Mouse (Mus musculus): ENCODE data around the gene T2. TPM values are rescaled to one million over a fixed set of nuclear protein-coding genes. Genes with fewer than 3 reads are reported as not detected.

Gene T2
- polyA plus RNA-seq, 1 experiment, result 0.05 TPM

- Histone ChIP-seq H3K79me2 (ENCODE audit: control insufficient read depth, insufficient read depth) (no peaks in the 10 kb centered on the region), H3K36me3 (ENCODE audit: control insufficient read depth, insufficient read depth) (no peaks in the 10 kb centered on the region), H3K4me3 (ENCODE audit: insufficient read depth, poor library complexity, severe bottlenecking) (no peak overlapping the region), H3K27me3 (ENCODE audit: control insufficient read depth, insufficient read depth, insufficient read length) (peaks cover 15% of the 10 kb centered on the region), H3ac (ENCODE audit: control insufficient read depth, insufficient read length, low read depth) (no peak overlapping the region), H3K79me3 (ENCODE audit: low read depth) (no peaks in the 10 kb centered on the region)
- TF ChIP-seq FOSL1 (IDR thresholded peaks at IDR 0.05; ENCODE audit: insufficient read depth, low read length, poor library complexity, severe bottlenecking) (no peak), MYOD1 (IDR thresholded peaks at IDR 0.05; ENCODE audit: control insufficient read depth, insufficient read length, low read depth) (no peak), CEBPB (IDR thresholded peaks at IDR 0.05; ENCODE audit: low read depth) (no peak), MYOG (IDR thresholded peaks at IDR 0.05; ENCODE audit: control insufficient read depth, extremely low read depth, insufficient read length) (no peak), USF1 (IDR thresholded peaks at IDR 0.05; ENCODE audit: low read depth) (no peak), CTCF (IDR thresholded peaks at IDR 0.05; ENCODE audit: control insufficient read depth, insufficient read depth, insufficient read length) (no peak), MAX (IDR thresholded peaks at IDR 0.05) (no peak)
Observed at GRCm38 (mm10) chr17:8456856-8457460, 101.2 kb downstream of the T2 start.

DNA sequence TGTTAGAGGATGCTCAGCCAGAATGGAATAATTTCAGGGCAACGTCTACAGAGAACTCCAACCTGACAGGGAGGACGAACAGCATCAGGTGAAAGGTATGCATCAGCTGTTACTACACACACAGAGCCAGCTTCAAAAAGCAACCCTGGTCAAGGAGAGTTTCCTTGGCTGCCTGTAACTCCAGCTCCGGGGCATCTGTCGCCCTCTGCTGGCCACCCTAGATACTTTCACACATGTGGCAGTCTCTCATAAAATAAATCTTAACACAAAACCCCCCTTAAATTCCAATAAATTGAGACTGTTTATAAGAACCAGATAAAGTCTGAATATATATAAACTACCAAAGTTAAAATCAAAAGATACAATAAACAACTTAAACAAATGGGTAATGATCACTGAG lies 105.8 kb downstream of the T2 start:
- Histone ChIP-seq H3K27me3 (ENCODE audit: control insufficient read depth, insufficient read depth, insufficient read length) (peaks cover 33% of the 10 kb centered on the region), H3K79me2 (ENCODE audit: control insufficient read depth, insufficient read depth) (no peaks in the 10 kb centered on the region), H3K4me3 (ENCODE audit: insufficient read depth, poor library complexity, severe bottlenecking) (no peak overlapping the region), H3ac (ENCODE audit: control insufficient read depth, insufficient read length, low read depth) (no peak overlapping the region), H3K36me3 (ENCODE audit: control insufficient read depth, insufficient read depth) (no peaks in the 10 kb centered on the region), H3K79me3 (ENCODE audit: low read depth) (no peaks in the 10 kb centered on the region)
- TF ChIP-seq FOSL1 (IDR thresholded peaks at IDR 0.05; ENCODE audit: insufficient read depth, low read length, poor library complexity, severe bottlenecking) (no peak), USF1 (IDR thresholded peaks at IDR 0.05; ENCODE audit: low read depth) (no peak), MAX (IDR thresholded peaks at IDR 0.05) (no peak), MYOG (IDR thresholded peaks at IDR 0.05; ENCODE audit: control insufficient read depth, extremely low read depth, insufficient read length) (no peak), CTCF (IDR thresholded peaks at IDR 0.05; ENCODE audit: control insufficient read depth, insufficient read depth, insufficient read length) (no peak), MYOD1 (IDR thresholded peaks at IDR 0.05; ENCODE audit: control insufficient read depth, insufficient read length, low read depth) (no peak), CEBPB (IDR thresholded peaks at IDR 0.05; ENCODE audit: low read depth) (no peak)

GRCm38 (mm10) chr17:8463482-8464128 lies 107.8 kb downstream of the T2 start:
- H3ac ChIP-seq (ENCODE audit: control insufficient read depth, insufficient read length, low read depth), result no peak overlapping the region
- TF ChIP-seq FOSL1 (IDR thresholded peaks at IDR 0.05; ENCODE audit: insufficient read depth, low read length, poor library complexity, severe bottlenecking), result no peak
- TF ChIP-seq CTCF (IDR thresholded peaks at IDR 0.05; ENCODE audit: control insufficient read depth, insufficient read depth, insufficient read length), result peak; percentile 67
- no peak for TF ChIP-seq CEBPB (IDR thresholded peaks at IDR 0.05; ENCODE audit: low read depth)
- H3K36me3 ChIP-seq (ENCODE audit: control insufficient read depth, insufficient read depth), result no peaks in the 10 kb centered on the region
- no peaks in the 10 kb centered on the region for H3K79me2 ChIP-seq (ENCODE audit: control insufficient read depth, insufficient read depth)
- H3K79me3 ChIP-seq (ENCODE audit: low read depth), result no peaks in the 10 kb centered on the region
- H3K4me3 ChIP-seq (ENCODE audit: insufficient read depth, poor library complexity, severe bottlenecking), result no peak overlapping the region
- peaks cover 43% of the 10 kb centered on the region for H3K27me3 ChIP-seq (ENCODE audit: control insufficient read depth, insufficient read depth, insufficient read length)

DNA sequence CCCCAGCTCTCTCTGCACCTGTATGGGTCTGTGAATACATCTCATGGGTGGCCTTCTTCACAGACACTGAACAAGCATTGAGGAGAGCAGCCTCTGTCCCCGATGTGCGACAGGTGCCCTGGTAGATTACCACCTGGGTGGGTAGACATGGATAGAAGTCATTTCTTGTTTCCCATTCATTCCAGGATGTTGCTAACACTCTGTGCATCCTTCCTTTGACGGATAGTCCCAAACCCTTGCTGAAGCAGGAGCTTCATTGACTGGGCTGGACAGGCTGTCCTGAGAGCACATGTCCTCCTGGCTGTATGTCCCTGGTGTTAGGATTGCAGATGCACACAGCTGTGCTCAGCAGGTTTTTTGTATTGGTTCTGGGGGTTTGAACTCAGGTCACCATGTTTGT lies 112.0 kb downstream of the T2 start:
- H3ac ChIP-seq (ENCODE audit: control insufficient read depth, insufficient read length, low read depth), result no peak overlapping the region
- H3K36me3 ChIP-seq (ENCODE audit: control insufficient read depth, insufficient read depth), result no peaks in the 10 kb centered on the region
- H3K79me3 ChIP-seq (ENCODE audit: low read depth), result no peaks in the 10 kb centered on the region
- H3K4me3 ChIP-seq (ENCODE audit: insufficient read depth, poor library complexity, severe bottlenecking), result no peak overlapping the region
- TF ChIP-seq MYOD1 (IDR thresholded peaks at IDR 0.05; ENCODE audit: control insufficient read depth, insufficient read length, low read depth), result no peak
- no peak for TF ChIP-seq USF1 (IDR thresholded peaks at IDR 0.05; ENCODE audit: low read depth)
- no peak for TF ChIP-seq MYOG (IDR thresholded peaks at IDR 0.05; ENCODE audit: control insufficient read depth, extremely low read depth, insufficient read length)
- no peak for TF ChIP-seq CEBPB (IDR thresholded peaks at IDR 0.05; ENCODE audit: low read depth)
- no peak for TF ChIP-seq MAX (IDR thresholded peaks at IDR 0.05)
- no peak for TF ChIP-seq FOSL1 (IDR thresholded peaks at IDR 0.05; ENCODE audit: insufficient read depth, low read length, poor library complexity, severe bottlenecking)
- no peak for TF ChIP-seq CTCF (IDR thresholded peaks at IDR 0.05; ENCODE audit: control insufficient read depth, insufficient read depth, insufficient read length)
- H3K79me2 ChIP-seq (ENCODE audit: control insufficient read depth, insufficient read depth), result no peaks in the 10 kb centered on the region
- peaks cover 48% of the 10 kb centered on the region for H3K27me3 ChIP-seq (ENCODE audit: control insufficient read depth, insufficient read depth, insufficient read length)

DNA sequence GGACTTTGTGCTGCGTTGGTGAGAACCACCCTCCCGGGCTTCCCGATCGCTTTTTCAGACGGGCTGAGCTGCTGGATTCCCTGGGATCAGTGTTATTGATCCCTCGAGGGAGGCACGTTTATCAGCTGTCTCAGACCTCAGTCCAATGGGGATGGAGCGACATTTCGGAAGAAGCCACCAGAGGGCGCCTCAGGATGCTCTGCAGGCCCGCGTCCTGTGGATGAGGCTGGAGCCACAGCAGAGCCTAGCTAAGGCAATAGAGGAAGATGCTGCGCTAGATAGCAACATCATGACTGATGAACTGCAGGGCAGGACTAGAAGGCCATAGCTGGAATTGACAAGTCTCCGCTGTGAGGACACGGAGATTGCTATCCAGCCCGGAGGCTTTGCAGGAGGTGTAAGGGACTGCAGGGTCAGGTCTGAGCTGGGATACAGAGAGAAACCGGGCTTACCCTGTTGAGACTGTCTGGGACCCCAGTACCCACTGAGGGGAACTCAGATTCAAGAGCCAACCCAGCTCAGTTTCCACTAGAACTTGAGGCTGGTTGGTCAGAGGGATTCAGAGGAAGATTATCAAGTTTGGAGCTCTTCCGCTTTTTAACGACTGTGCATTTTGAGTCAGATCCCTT lies 113.0 kb downstream of the T2 start:
- Histone ChIP-seq H3ac (ENCODE audit: control insufficient read depth, insufficient read length, low read depth) (no peak overlapping the region), H3K27me3 (ENCODE audit: control insufficient read depth, insufficient read depth, insufficient read length) (peaks cover 47% of the 10 kb centered on the region), H3K36me3 (ENCODE audit: control insufficient read depth, insufficient read depth) (no peaks in the 10 kb centered on the region), H3K79me2 (ENCODE audit: control insufficient read depth, insufficient read depth) (no peaks in the 10 kb centered on the region), H3K79me3 (ENCODE audit: low read depth) (no peaks in the 10 kb centered on the region), H3K4me3 (ENCODE audit: insufficient read depth, poor library complexity, severe bottlenecking) (no peak overlapping the region)
- TF ChIP-seq USF1 (IDR thresholded peaks at IDR 0.05; ENCODE audit: low read depth) (no peak), CEBPB (IDR thresholded peaks at IDR 0.05; ENCODE audit: low read depth) (no peak), CTCF (IDR thresholded peaks at IDR 0.05; ENCODE audit: control insufficient read depth, insufficient read depth, insufficient read length) (peak; percentile 78)

Other genes with a start within 250 kb of the T2 start
- gene Gm49673, start 208.2 kb upstream of the T2 start, polyA plus RNA-seq (2012; fragmentation: generic; extraction: Trizol), result 0.04 TPM
- gene Rnaset2a, start 207.9 kb upstream of the T2 start, polyA plus RNA-seq (2012; fragmentation: generic; extraction: Trizol), result 84.9 TPM
- 4.9 TPM for gene Fgfr1op, start 190.5 kb upstream of the T2 start, polyA plus RNA-seq (2012; fragmentation: generic; extraction: Trizol)
- not detected for gene Ccr6, start 119.9 kb upstream of the T2 start, polyA plus RNA-seq (2012; fragmentation: generic; extraction: Trizol)
- gene Mpc1, start 73.1 kb upstream of the T2 start, polyA plus RNA-seq (2012; fragmentation: generic; extraction: Trizol), result 27.9 TPM
- gene Sft2d1, start 44.9 kb upstream of the T2 start, polyA plus RNA-seq (2012; fragmentation: generic; extraction: Trizol), result 51.6 TPM
- 0.16 TPM for gene Prr18, start 18.5 kb upstream of the T2 start, polyA plus RNA-seq (2012; fragmentation: generic; extraction: Trizol)
- not detected for gene T, start 78.4 kb downstream of the T2 start, polyA plus RNA-seq (2012; fragmentation: generic; extraction: Trizol)
- 0.83 TPM for gene Pde10a, start 169.4 kb downstream of the T2 start, polyA plus RNA-seq (2012; fragmentation: generic; extraction: Trizol)
- not detected for gene Gm17087, start 211.0 kb downstream of the T2 start, polyA plus RNA-seq (2012; fragmentation: generic; extraction: Trizol)

Data from C2C12 (cell line).